Mouse (Mus musculus): ENCODE data around the gene Gpsm3. TPM values are rescaled to one million over a fixed set of nuclear protein-coding genes. Genes with fewer than 3 reads are reported as not detected.
A peak's percentile ranks its signal among the peaks of the same experiment; 100 is the strongest.

Gene Gpsm3
- polyA plus RNA-seq, 1 experiment from 2014 or later = 6.8 TPM

DNA sequence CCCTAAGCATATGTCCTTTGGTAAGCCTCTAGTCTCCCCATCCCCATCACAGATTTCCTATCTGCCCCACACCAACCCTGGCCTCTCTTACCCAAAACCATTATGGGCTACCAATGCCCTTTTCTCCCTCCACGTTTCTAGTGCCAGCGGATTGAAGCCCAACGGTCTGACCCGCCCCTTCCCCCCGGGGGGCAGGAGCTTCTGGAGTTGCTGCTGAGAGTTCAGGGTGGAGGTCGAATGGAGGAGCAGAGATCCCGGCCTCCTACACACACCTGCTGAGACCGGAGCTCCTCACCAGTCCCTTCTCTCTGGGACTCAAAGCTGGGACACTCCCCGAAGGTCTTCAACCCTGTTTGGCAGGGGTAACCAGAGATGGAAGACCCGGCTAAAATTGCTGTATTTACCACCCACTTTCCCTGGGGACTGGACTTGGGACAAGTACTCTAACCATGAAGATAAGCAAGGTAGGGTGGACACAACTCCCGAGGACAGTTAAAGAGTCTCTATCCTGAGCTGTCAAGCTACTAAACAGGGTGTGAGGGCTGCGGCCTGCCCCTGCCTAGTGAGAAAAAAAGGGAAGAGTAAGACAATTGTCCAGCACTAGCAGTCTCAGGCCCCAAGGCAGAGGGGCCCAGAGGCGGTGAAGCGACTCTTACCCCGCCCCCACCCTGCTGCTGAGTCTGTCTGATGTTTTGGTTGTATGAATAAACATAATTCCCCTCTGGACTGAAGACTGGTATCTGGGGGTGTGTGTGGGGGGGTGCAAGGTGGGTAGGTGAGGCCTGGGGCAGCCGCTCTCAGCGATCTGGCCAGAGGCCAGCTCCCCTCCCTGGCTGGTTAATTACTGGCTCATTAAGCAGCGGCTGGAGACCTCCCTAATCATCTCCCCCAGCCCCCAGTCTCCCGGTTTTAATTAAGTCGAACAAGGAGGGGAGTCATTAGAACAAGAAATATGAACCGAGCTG lies 1.7 kb downstream of the Gpsm3 start, which contains the start of gene Pbx2:
Gene Pbx2, plus strand, starts transcription at position 238 of the 965 bp plus-strand sequence.
- Histone ChIP-seq H3K9me3 (no peaks in the 10 kb centered on the region), H3K9ac (peak within 1 kb of the TSS; percentile 100), H3K4me2 (peak within 1 kb of the TSS; percentile 91), H3K4me1 (peaks cover 77% of the 10 kb centered on the region), H3K27ac (replicated peaks) (peak within 1 kb of the TSS; percentile 98), H3K36me3 (peaks cover 25% of the 10 kb centered on the region), H3K4me3 (peak within 1 kb of the TSS; percentile 92), H3K27me3 (replicated peaks) (no peaks in the 10 kb centered on the region)
- WGBS = 7% methylated on average over 21 of the region's 21 CpGs
- ATAC-seq (ENCODE audit: extremely low read depth, insufficient number of reproducible peaks, low FRiP score, low TSS enrichment) = no peak

GRCm38 (mm10) chr17:34591994-34592375 lies 2.4 kb downstream of the Gpsm3 start:
- WGBS = under 1% methylated on average over 33 of the region's 35 CpGs
- peak overlapping the region; percentile 92 for H3K4me3 ChIP-seq
- H3K4me1 ChIP-seq = peaks cover 77% of the 10 kb centered on the region
- ATAC-seq (ENCODE audit: extremely low read depth, insufficient number of reproducible peaks, low FRiP score, low TSS enrichment) = peak; percentile 34; the same call in 1 of the 2 replicates
- peaks cover 29% of the 10 kb centered on the region for H3K36me3 ChIP-seq
- no peaks in the 10 kb centered on the region for H3K9me3 ChIP-seq
- H3K27ac ChIP-seq (replicated peaks) = peak overlapping the region; percentile 98
- peak overlapping the region; percentile 100 for H3K9ac ChIP-seq
- H3K4me2 ChIP-seq = peak overlapping the region; percentile 91
- no peaks in the 10 kb centered on the region for H3K27me3 ChIP-seq (replicated peaks)

DNA sequence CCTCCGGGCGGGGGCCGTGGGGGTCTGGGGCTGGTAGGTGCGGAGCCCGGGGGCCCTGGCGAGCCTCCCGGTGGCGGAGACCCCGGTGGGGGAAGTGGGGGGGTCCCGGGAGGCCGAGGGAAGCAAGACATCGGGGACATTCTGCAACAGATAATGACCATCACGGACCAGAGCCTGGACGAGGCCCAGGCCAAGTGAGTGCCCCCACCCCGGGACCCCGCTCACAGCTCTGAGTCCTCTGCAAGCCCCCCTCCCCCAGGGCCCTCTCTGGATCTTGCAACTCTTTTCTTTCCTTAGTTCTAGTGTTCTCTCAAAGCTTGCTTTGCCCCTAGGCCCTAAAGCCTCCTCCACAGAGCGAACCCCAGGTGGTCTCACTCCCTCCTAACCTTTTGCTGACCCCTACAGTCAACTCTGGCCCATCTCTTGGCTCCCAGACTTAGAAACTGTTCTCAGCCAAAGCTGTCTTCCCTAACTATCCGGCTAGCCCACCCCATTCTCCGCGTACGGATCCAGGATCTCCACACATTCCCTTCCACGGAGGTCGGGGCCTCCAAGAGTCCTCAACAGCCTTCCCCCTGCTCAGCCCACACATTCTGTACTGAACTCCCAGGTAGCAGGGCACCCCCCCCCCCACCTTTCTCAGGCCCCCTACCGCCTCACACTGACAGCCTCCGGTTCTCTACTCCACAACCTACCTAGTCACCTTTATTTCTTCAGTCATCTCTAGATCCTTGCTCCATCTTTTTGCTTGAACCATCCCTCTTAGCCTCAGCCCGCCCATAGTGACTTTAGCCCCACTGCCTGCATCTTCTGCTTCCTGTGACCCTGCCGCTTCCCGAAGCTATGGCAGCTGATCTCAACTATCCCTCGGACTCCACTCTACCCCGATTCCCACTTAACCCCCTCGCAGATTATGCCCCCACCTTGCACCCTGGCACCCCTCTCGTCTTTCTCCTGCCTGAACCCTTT lies 3.3 kb downstream of the Gpsm3 start:
- Histone ChIP-seq H3K9me3 (no peaks in the 10 kb centered on the region), H3K27ac (replicated peaks) (peak overlapping the region; percentile 98), H3K4me3 (peak overlapping the region; percentile 92), H3K4me2 (peak overlapping the region; percentile 91), H3K9ac (peak overlapping the region; percentile 100), H3K27me3 (replicated peaks) (no peaks in the 10 kb centered on the region), H3K4me1 (peaks cover 83% of the 10 kb centered on the region), H3K36me3 (peaks cover 29% of the 10 kb centered on the region)
- peak; percentile 9; the same call in 1 of the 2 replicates for ATAC-seq (ENCODE audit: extremely low read depth, insufficient number of reproducible peaks, low FRiP score, low TSS enrichment)
- WGBS = 3% methylated on average over 32 of the region's 32 CpGs

GRCm38 (mm10) chr17:34593752-34594525 lies 4.3 kb downstream of the Gpsm3 start:
- H3K9me3 ChIP-seq = no peaks in the 10 kb centered on the region
- H3K27ac ChIP-seq (replicated peaks) = peak overlapping the region; percentile 98; the same call in 1 of the 2 replicates
- H3K9ac ChIP-seq = peak overlapping the region; percentile 100
- H3K27me3 ChIP-seq (replicated peaks) = no peaks in the 10 kb centered on the region
- peak overlapping the region; percentile 91 for H3K4me2 ChIP-seq
- 62% methylated on average over 34 of the region's 34 CpGs for WGBS
- peak overlapping the region; percentile 92 for H3K4me3 ChIP-seq
- no peak for ATAC-seq (ENCODE audit: extremely low read depth, insufficient number of reproducible peaks, low FRiP score, low TSS enrichment)
- H3K36me3 ChIP-seq = peaks cover 29% of the 10 kb centered on the region
- H3K4me1 ChIP-seq = peaks cover 80% of the 10 kb centered on the region

- no peak for ATAC-seq (ENCODE audit: extremely low read depth, insufficient number of reproducible peaks, low FRiP score, low TSS enrichment)
- peaks cover 44% of the 10 kb centered on the region for H3K36me3 ChIP-seq
- 72% methylated on average over 8 of the region's 8 CpGs for WGBS
- H3K9me3 ChIP-seq = no peaks in the 10 kb centered on the region
- no peak overlapping the region for H3K4me3 ChIP-seq
- H3K4me2 ChIP-seq = no peak overlapping the region
- H3K27me3 ChIP-seq (replicated peaks) = no peaks in the 10 kb centered on the region
- peak overlapping the region; percentile 24; the same call in 1 of the 2 replicates for H3K9ac ChIP-seq
- H3K4me1 ChIP-seq = peaks cover 66% of the 10 kb centered on the region
- H3K27ac ChIP-seq (replicated peaks) = no peak overlapping the region
Observed at GRCm38 (mm10) chr17:34596098-34596497, 6.5 kb downstream of the Gpsm3 start.

DNA sequence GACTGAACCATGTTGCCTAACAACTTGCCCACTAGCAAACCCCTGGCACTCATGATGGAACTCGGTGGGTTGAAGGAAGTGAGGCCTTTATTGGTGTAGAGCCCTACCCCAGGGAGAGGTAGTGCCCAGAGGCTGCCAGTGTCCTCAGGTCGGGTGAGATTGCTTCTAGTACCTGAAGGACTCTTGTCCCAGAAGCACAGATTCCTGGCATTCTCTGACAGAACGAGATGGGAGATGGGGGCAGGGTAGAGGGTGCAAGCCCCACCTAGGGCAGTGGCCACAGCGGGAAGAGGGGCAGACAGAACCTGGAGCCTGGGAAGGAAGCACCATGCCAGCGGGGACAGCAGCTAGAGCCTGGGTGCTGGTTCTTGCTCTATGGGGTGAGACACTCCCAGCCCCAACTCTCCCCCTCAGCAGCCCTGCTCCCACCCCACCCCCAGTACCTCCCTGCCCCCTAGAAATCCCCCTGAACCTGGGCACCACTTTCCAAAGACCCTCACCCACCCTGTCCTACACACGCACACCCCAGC lies 8.0 kb downstream of the Gpsm3 start, which contains the start of gene Ager:
Gene Ager, plus strand, starts transcription at position 297 of the 530 bp plus-strand sequence.
- Histone ChIP-seq H3K4me3 (no peak within 1 kb of the TSS), H3K4me1 (peaks cover 68% of the 10 kb centered on the region), H3K27me3 (replicated peaks) (no peaks in the 10 kb centered on the region), H3K4me2 (peak within 1 kb of the TSS; percentile 37), H3K36me3 (peaks cover 55% of the 10 kb centered on the region), H3K27ac (replicated peaks) (peak within 1 kb of the TSS; percentile 32; the same call in 1 of the 2 replicates), H3K9ac (peak within 1 kb of the TSS; percentile 44), H3K9me3 (no peaks in the 10 kb centered on the region)
- 12% methylated on average over 6 of the region's 6 CpGs for whole genome bisulfite sequencing
- ATAC-seq (ENCODE audit: extremely low read depth, insufficient number of reproducible peaks, low FRiP score, low TSS enrichment) = no peak

DNA sequence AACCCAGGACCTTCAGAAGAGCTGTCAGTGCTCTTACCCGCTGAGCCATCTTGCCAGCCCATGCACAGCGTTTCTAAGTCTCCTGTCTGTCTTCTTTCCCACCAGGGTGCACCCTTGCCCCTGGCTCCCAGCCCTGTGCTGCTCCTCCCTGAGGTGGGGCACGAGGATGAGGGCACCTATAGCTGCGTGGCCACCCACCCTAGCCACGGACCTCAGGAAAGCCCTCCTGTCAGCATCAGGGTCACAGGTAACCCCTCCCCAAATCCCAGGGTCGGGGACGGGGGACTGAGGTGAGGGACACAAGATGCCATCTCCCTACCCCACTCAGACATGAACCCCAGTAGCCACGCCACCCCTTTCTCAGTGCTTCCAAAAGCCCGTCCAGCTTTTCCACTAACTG lies 10.3 kb downstream of the Gpsm3 start:
- Histone ChIP-seq H3K36me3 (peaks cover 43% of the 10 kb centered on the region), H3K4me2 (no peak overlapping the region), H3K27ac (replicated peaks) (no peak overlapping the region), H3K9ac (no peak overlapping the region), H3K9me3 (no peaks in the 10 kb centered on the region), H3K27me3 (replicated peaks) (no peaks in the 10 kb centered on the region), H3K4me3 (no peak overlapping the region), H3K4me1 (peaks cover 54% of the 10 kb centered on the region)
- 83% methylated on average over 9 of the region's 9 CpGs for WGBS
- ATAC-seq (ENCODE audit: extremely low read depth, insufficient number of reproducible peaks, low FRiP score, low TSS enrichment) = no peak

DNA sequence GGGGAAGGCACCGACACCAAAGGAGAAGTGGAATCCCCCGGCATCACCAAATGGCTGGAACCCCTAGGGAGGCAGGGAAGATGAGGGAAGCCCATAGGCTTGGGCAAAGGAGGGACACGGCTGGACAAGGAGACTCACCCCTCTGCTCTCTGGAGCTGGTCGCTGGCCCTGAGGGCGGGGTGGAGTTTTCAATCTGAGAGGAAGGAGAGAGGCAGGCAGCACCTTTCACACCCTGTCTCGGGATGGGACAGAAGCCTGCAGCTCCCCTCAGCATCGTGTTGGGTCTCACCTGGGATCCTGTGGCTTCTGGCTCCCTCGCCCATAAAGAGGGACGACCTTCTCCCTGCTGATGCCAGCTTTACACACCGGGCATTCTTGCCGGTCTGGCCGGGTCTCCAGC lies 12.2 kb downstream of the Gpsm3 start:
- 82% methylated on average over 12 of the region's 12 CpGs for WGBS
- ATAC-seq (ENCODE audit: extremely low read depth, insufficient number of reproducible peaks, low FRiP score, low TSS enrichment) = no peak
- H3K4me1 ChIP-seq = peaks cover 50% of the 10 kb centered on the region
- no peaks in the 10 kb centered on the region for H3K27me3 ChIP-seq (replicated peaks)
- H3K9me3 ChIP-seq = no peaks in the 10 kb centered on the region
- H3K36me3 ChIP-seq = peaks cover 25% of the 10 kb centered on the region
- H3K4me3 ChIP-seq = peak overlapping the region; percentile 83; the same call in 1 of the 2 replicates
- no peak overlapping the region for H3K9ac ChIP-seq
- no peak overlapping the region for H3K27ac ChIP-seq (replicated peaks)
- H3K4me2 ChIP-seq = peak overlapping the region; percentile 95

- peak; percentile 90 for ATAC-seq (ENCODE audit: extremely low read depth, insufficient number of reproducible peaks, low FRiP score, low TSS enrichment)
- WGBS = 1% methylated on average over 30 of the region's 30 CpGs
- peaks cover 50% of the 10 kb centered on the region for H3K4me1 ChIP-seq
Observed at GRCm38 (mm10) chr17:34603375-34604060, 13.9 kb downstream of the Gpsm3 start, which contains the start of gene Rnf5. Gene Rnf5, minus strand, starts transcription at chr17:34603690.

More at GRCm38 (mm10) chr17:34603375-34604060, 13.9 kb downstream of the Gpsm3 start, which contains the start of gene Rnf5:
- Histone ChIP-seq H3K27me3 (replicated peaks) (no peaks in the 10 kb centered on the region), H3K36me3 (peaks cover 30% of the 10 kb centered on the region), H3K4me3 (peak within 1 kb of the TSS; percentile 88), H3K9ac (peak within 1 kb of the TSS; percentile 97), H3K4me2 (peak within 1 kb of the TSS; percentile 97), H3K27ac (replicated peaks) (peak within 1 kb of the TSS; percentile 94), H3K9me3 (no peaks in the 10 kb centered on the region)
